Mouse (Mus musculus) Patski (cell line): ENCODE results near the gene Nanos3. TPM values are rescaled to one million over a fixed set of nuclear protein-coding genes. Genes with fewer than 3 reads are reported as not detected.
A peak's percentile ranks its signal among the peaks of the same experiment; 100 is the strongest.

ENCODE experiments used
- ATAC-seq: fragments of 100-300 bp; one replicate; pipeline ENCODE4 v1.8.0; 2021
- CTCF ChIA-PET: fragments of 350-600 bp; sonication (Branson Sonifier 250); formaldehyde crosslinking; loops from one replicate; lab custom pipeline; 2022; ENCODE audit warnings: inconsistent platforms; lab: Charles Lee
- POLR2A ChIA-PET: fragments of 350-600 bp; sonication (Branson Sonifier 250); formaldehyde crosslinking; loops from one replicate; lab custom pipeline; 2022; ENCODE audit warnings: antibody characterized with exemption, inconsistent platforms; lab: Charles Lee
- DNase-seq: peaks from one replicate; pipeline ENCODE4 v3.0.0-alpha.2; 2011; ENCODE audit warnings: low read depth, low spot score
- H3K27me3 ChIP-seq: fragments of 371-371 bp; one replicate; pipeline ENCODE4 v1.5.1; 2021
- CTCF ChIP-seq: fragments of 100-300 bp; IDR thresholded peaks from one replicate; pipeline ENCODE4 v1.5.1; 2021
- in situ Hi-C: fragments of 300-500 bp; cut with MboI; formaldehyde crosslinking; loops from 3 replicates; pipeline ENCODE4 v1.11.1; 2018; ENCODE audit warnings: low pct_unique_long_range_greater_than_20kb, mixed read lengths
- polyA plus RNA-seq: library from polyadenylated mRNA; unstranded; gene quantifications from one replicate; pipeline ENCODE4 v1.2.3, GENCODE M21; 2021

Nanos3 gene
- polyA plus RNA-seq, 1 experiment from 2014 or later = 0.81 TPM

DNA sequence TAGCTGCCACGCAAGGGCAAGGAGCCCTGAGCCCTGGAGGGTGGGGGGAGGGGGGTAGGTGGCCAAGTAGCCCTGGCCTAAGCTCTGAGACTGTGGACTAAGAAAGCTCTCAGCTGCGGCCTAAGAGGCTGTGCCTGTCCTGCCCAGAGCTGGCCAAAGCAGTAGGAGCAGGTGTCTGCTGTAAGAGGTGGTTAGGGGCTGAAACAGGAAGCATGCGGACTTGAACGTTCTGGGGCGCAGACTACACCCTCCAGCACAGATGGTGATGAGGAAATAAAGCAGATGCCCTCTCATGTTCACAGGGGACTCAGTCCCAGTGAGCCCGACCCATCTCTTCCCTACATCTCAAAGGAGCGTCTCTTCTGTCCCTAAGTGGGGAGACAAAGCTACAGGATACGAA, 52.8 kb downstream of the Nanos3 start:
- no peak for TF ChIP-seq CTCF
- no peak for ATAC-seq
- CTCF ChIA-PET = interaction anchor here (1.1 to 1.8 kb wide), 2 partner anchors 12 to 14 kb away, joined by 3 to 4 read pairs; no protein-coding TSS in a partner anchor
- no peak for DNase-seq
- in situ Hi-C loops = no loop called here
- POLR2A ChIA-PET = no interaction called here
- H3K27me3 ChIP-seq = no peaks in the 10 kb centered on the region

DNA sequence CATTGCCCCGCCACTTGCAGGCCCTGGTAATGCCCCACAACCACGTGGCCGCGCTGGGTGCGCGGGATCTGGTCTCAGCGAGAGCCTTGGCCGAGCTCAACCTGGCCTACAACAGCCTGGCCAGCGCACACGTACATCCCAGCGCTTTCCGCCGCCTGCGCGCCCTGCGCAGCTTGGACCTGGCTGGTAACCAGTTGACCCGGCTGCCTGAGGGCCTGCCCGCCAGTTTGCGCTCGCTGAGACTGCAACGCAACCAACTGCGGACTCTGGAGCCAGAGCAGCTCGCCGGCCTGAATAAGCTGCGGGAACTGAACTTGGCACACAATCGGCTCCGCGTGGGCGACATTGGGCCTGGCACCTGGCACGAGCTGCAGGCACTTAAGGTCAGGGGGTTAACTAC, 54.2 kb downstream of the Nanos3 start:
- POLR2A ChIA-PET = interaction anchor here (0.6 to 1.2 kb wide), 4 partner anchors 8 to 43 kb away, joined by 3 to 6 read pairs (median 4); no protein-coding TSS in a partner anchor
- TF ChIP-seq CTCF = no peak
- CTCF ChIA-PET = interaction anchor here (1.3 kb wide), 1 partner anchor 92 kb away, joined by 4 read pairs; no protein-coding TSS in a partner anchor
- in situ Hi-C loops = no loop called here
- ATAC-seq (no peak), DNase-seq (no peak)
- no peaks in the 10 kb centered on the region for H3K27me3 ChIP-seq

DNA sequence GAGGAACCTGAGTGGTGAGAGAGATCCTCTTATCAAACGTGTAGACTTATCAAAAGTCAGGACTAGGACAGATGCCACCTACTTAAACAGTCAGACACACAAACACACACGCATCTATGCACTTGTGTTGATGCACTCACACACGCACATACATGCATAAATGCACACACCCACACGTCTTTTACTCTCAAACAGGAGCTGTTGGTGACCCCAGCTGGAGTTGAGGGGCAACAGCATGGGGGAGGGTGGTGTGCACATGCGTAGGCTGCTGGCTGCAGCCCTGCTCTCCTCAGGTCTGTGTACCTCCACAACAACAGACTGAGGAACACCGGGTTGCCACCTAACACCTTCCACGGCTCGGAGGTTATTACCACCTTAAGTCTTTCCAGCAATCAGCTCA, 56.7 kb downstream of the Nanos3 start:
- TF ChIP-seq CTCF = no peak
- in situ Hi-C loops = no loop called here
- ChIA-PET CTCF (interaction anchor here (1.0 kb wide), 1 partner anchor 46 kb away, joined by 3 read pairs; no protein-coding TSS in a partner anchor), POLR2A (interaction anchor here (0.6 kb wide), 1 partner anchor 56 kb away, joined by 3 read pairs; no protein-coding TSS in a partner anchor)
- H3K27me3 ChIP-seq = no peaks in the 10 kb centered on the region
- DNase-seq = no peak
- no peak for ATAC-seq

DNA sequence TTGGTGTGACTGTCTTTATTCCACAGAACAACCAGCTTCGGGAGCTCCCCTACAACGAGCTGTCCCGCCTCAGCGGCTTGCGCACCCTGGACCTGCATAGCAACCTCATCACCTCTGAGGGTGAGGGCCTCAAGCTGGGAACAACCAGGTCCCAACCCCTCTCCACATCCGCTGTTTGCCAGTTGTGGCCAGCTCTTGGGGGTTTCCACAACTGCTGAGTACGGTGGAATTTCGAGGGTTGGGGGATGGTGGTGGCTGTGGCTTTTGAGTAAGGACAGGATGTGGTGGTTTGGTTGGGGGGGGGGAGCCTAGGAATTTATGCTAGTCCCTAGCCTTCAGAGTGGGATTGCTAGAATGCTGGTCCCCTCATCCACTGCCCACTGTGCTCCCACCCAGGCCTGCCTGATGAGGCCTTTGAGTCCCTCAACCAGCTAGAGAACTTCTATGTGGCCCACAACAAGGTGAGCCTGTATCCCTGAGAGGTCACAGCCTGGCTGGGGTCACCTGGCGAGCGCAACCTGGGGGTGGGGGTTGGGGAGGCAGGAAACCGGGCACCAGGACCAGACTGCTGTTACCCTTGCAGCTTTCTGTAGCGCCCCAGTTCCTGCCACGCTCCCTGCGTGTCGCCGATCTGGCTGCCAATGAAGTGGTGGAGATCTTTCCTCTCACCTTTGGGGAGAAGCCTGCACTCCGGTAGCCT, 57.7 kb downstream of the Nanos3 start:
- no peaks in the 10 kb centered on the region for H3K27me3 ChIP-seq
- no peak for TF ChIP-seq CTCF
- ATAC-seq (no peak), DNase-seq (no peak)
- CTCF ChIA-PET = interaction anchor here (1.4 to 2.8 kb wide), 3 partner anchors 8 to 17 kb away, joined by 3 to 11 read pairs (median 5); no protein-coding TSS in a partner anchor
- POLR2A ChIA-PET = interaction anchor here (1.4 kb wide), 1 partner anchor 13 kb away, joined by 3 read pairs; no protein-coding TSS in a partner anchor
- in situ Hi-C loops = no loop called here

DNA sequence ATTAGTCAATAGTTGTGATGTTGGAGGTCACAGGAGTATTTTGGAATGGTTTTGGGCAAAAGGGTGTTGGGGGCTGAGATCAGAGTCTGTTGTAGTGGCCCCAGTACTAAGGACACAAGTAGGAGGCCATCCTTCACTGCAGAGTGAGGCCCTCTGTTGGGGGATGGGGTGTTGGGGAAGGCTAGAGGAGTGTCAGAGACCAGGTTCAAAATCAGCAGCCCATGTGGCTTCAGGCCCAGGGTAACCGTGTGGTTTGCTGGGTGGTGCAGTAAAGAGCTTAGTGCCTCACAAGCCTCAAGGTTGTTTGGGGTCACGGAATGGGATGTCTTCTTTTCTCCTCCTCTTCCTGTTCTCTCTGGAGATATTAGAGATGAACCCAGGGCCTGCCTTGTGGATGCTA, 58.3 kb downstream of the Nanos3 start:
- POLR2A ChIA-PET = interaction anchor here (1.2 to 1.4 kb wide), 2 partner anchors 12 to 14 kb away, joined by 3 read pairs; no protein-coding TSS in a partner anchor
- DNase-seq (no peak), ATAC-seq (no peak)
- no peak for TF ChIP-seq CTCF
- H3K27me3 ChIP-seq = no peaks in the 10 kb centered on the region
- CTCF ChIA-PET = interaction anchor here (1.4 to 2.8 kb wide), 3 partner anchors 9 to 18 kb away, joined by 3 to 11 read pairs (median 5); no protein-coding TSS in a partner anchor
- in situ Hi-C loops = no loop called here

DNA sequence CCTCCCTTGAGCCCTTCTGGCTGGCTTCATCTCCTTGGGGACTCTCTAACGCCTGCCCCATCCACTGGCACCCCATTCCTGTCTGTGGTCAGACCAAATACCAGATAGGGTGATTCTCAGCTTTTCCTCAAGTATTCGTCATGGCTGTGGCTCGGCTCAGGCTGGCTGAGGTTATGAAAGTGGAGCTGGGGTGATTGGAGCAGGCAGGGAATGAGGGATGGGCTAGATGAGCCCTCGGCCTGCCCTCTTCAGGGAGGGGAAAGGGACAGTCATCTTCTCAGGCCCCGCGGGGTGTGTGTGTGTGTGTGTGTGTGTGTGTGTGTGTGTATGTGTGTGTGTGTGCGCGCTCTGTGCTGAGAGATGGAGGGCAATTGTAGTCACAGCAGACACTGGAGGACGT, 59.4 kb downstream of the Nanos3 start, which contains the start of gene Podnl1:
TSS of gene Podnl1 (plus strand) at position 334 of the 400 bp plus-strand sequence.
- CTCF ChIA-PET = interaction anchor here (2.8 kb wide), 1 partner anchor 10 kb away, joined by 11 read pairs; no protein-coding TSS in a partner anchor
- in situ Hi-C loops = no loop called here
- POLR2A ChIA-PET = interaction anchor here (0.5 to 1.4 kb wide), 5 partner anchors 10 to 121 kb away, joined by 3 read pairs; no protein-coding TSS in a partner anchor
- H3K27me3 ChIP-seq = no peaks in the 10 kb centered on the region
- ATAC-seq = peak; percentile 89
- TF ChIP-seq CTCF = no peak
- DNase-seq = peak; percentile 68

Other genes with a start within 250 kb of the Nanos3 start
- gene Gm10644, start 230.0 kb downstream of the Nanos3 start, polyA plus RNA-seq = 0.82 TPM
- gene Asf1b, start 229.7 kb downstream of the Nanos3 start, polyA plus RNA-seq = 24.1 TPM
- 102 TPM for gene Prkaca, start 212.2 kb downstream of the Nanos3 start, polyA plus RNA-seq
- 42.5 TPM for gene Samd1, start 187.5 kb downstream of the Nanos3 start, polyA plus RNA-seq
- 1.3 TPM for gene 1700067K01Rik, start 183.7 kb downstream of the Nanos3 start, polyA plus RNA-seq
- gene 2210011C24Rik, start 173.0 kb downstream of the Nanos3 start, polyA plus RNA-seq = 4.9 TPM
- gene Palm3, start 163.7 kb downstream of the Nanos3 start, polyA plus RNA-seq = 48.0 TPM
- gene Il27ra, start 142.6 kb downstream of the Nanos3 start, polyA plus RNA-seq = 0.18 TPM
- not detected for gene Rln3, start 140.2 kb downstream of the Nanos3 start, polyA plus RNA-seq
- 3.1 TPM for gene Gm10643, start 120.1 kb downstream of the Nanos3 start, polyA plus RNA-seq
- 14.2 TPM for gene Rfx1, start 118.4 kb downstream of the Nanos3 start, polyA plus RNA-seq
- gene Dcaf15, start 80.4 kb downstream of the Nanos3 start, polyA plus RNA-seq = 30.1 TPM
- 4.9 TPM for gene Podnl1, start 59.2 kb downstream of the Nanos3 start, polyA plus RNA-seq
- gene Cc2d1a, start 37.3 kb downstream of the Nanos3 start, polyA plus RNA-seq = 54.7 TPM
- 3.9 TPM for gene 4930432K21Rik, start 37.2 kb downstream of the Nanos3 start, polyA plus RNA-seq
- gene Zswim4, start 51.8 kb upstream of the Nanos3 start, polyA plus RNA-seq = 22.4 TPM
- 227 TPM for gene D8Ertd738e, start 64.5 kb upstream of the Nanos3 start, polyA plus RNA-seq
- gene Mri1, start 72.1 kb upstream of the Nanos3 start, polyA plus RNA-seq = 49.0 TPM
- 21.3 TPM for gene Ccdc130, start 85.2 kb upstream of the Nanos3 start, polyA plus RNA-seq
- gene Cacna1a, start 203.2 kb upstream of the Nanos3 start, polyA plus RNA-seq = 1.3 TPM